Mouse (Mus musculus) pancreas, adult 10 weeks (tissue): Measurements from ENCODE around the gene Fan1. TPM values are rescaled to one million over a fixed set of nuclear protein-coding genes. Genes with fewer than 3 reads are reported as not detected.

Experiments
- polyA plus RNA-seq: library from polyadenylated mRNA; stranded (reverse); fragments of 350-450 nt; fragmentation: Illumina TruSeq; extraction: RNeasy Lipid Tissue Mini Kit (QIAGEN cat#74804); gene quantifications from one replicate; pipeline ENCODE4 v1.2.3, GENCODE M21; 2015; ENCODE audit warnings: low read depth, low replicate concordance; ENCODE audit not compliant: insufficient read depth

Fan1 gene
- polyA plus RNA-seq = 0.76 TPM

GRCm38 (mm10) chr7:64373830-64374562 is at the start of gene Fan1:
Gene Fan1, minus strand, starts transcription at chr7:64374095.

GRCm38 (mm10) chr7:64392122-64392818 is 18.4 kb upstream of the Fan1 start, which contains the start of the genes Mphosph10 and Mcee:
Gene Mphosph10, minus strand, starts transcription at chr7:64392268.
Gene Mcee, plus strand, starts transcription at chr7:64392607.

Other genes starting within 250 kb of the Fan1 start
- gene Trpm1, start 220.3 kb downstream of the Fan1 start, polyA plus RNA-seq = not detected
- 6.1 TPM for gene Mtmr10, start 86.4 kb downstream of the Fan1 start, polyA plus RNA-seq
- 8.6 TPM for gene Mphosph10, start 18.2 kb upstream of the Fan1 start, polyA plus RNA-seq
- 23.8 TPM for gene Mcee, start 18.5 kb upstream of the Fan1 start, polyA plus RNA-seq
- gene Apba2, start 127.6 kb upstream of the Fan1 start, polyA plus RNA-seq = not detected